Comparison of ENCODE assay signal across 9 mouse cellular contexts in the genomic region with DNA sequence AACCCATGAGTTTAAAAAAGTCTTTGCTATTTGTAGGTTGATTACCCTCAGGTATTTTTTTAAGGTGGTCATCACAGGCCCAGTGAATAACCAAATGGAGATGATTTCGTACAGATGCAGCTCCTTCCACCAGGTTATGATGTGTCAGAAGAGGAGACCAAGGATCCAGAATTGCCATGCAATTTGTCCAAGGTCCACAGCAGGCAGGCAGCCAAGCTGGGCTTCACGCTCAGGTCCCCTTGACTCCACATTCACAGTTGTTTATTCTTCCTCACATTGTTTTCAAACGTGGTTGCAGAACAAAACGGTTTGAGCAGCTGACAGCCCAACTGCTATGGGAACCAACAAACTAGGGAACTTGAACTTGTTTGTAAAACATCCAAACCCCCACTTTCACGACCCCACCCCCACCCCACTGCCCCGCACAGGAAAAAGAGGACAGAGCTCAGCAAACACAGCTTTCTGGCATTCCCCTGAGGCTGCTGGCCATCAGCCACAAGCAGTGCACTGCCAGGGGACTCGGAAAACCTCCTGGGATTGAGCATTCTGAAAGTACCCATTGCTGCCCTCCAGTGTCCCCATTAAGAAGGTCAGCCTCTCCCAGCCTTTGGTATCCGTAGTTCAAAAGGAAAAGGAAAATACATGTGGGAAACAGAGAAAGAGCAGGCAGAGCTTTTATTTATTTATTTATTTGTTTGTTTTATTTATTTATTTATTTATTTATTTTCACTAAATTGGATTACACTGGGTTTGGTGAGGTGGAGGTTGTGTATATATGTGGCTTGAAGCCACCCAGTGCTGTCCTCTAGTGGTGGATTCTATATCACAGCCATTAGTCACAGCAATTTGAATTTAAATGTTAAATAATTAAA. TPM values are rescaled to one million over a fixed set of nuclear protein-coding genes. Genes with fewer than 3 reads are reported as not detected.
DNase-seq lines count a peak whose midpoint lies in the region; ATAC-seq and TF ChIP-seq lines count a peak whose summit lies in the region.
"Had no signal": no experiment of that assay in that cellular context is flagged by ENCODE, and none has a peak within 500 bp of the region (broad histone marks: within the 10 kb centered on the region; RNA-seq: fewer than 3 reads in every experiment).

No protein-coding gene starts in this region.

- ATAC-seq in cerebellum, adult (ENCODE audit: insufficient number of reproducible peaks, low FRiP score, low TSS enrichment), result no peak
- ATAC-seq in granulocyte monocyte progenitor cell, adult 5-6 weeks (replicated peaks; ENCODE audit: poor library complexity, severe bottlenecking), result peak; percentile 48; the same call in 1 of the 2 replicates
- peak; percentile 79 for ATAC-seq in midbrain, embryonic 13.5 days

- no peak for TF ChIP-seq CTCF in cerebellum, adult 2 months (IDR thresholded peaks at IDR 0.05; ENCODE audit: borderline replicate concordance, insufficient read depth, low read depth, low read length)

- no peak overlapping the region for H3K27ac ChIP-seq in cerebellum, adult 2 months (ENCODE audit: insufficient read depth, low read length)
- no peak overlapping the region for H3K27ac ChIP-seq in midbrain, embryonic 13.5 days

- H3K9me3 ChIP-seq in midbrain, embryonic 13.5 days, result no peaks in the 10 kb centered on the region

- no peak overlapping the region for H3K4me2 ChIP-seq in midbrain, embryonic 13.5 days (replicated peaks)

- WGBS in cerebellum, adult 2 months, result 23% methylated on average over 8 of the region's 8 CpGs
- WGBS in midbrain, embryonic 13.5 days, result 33% methylated on average over 8 of the region's 8 CpGs

- H3K9ac ChIP-seq in midbrain, embryonic 13.5 days (replicated peaks), result no peak overlapping the region

- H3K4me1 ChIP-seq in cerebellum, adult 2 months (ENCODE audit: control insufficient read depth, insufficient read depth, low read length), result no peaks in the 10 kb centered on the region
- 0 out of 2 replicates have a peak, but pooled peaks cover 6% of the 10 kb centered on the region for H3K4me1 ChIP-seq in midbrain, embryonic 13.5 days (replicated peaks)

- peak; percentile 13 to 22 for DNase-seq in cerebellum, adult 18-20 months
- DNase-seq in 3T3-L1 (ENCODE audit: low read depth, low spot score), result peak; percentile 71
- peak; percentile 37 to 50 for DNase-seq in cerebellum, adult 2 months
- peak; percentile 20 to 52 for DNase-seq in kidney, postnatal 36 days
- no peak for DNase-seq in thymus, postnatal 25 days

- no peak overlapping the region for H3K4me3 ChIP-seq in cerebellum, adult 2 months (replicated peaks; ENCODE audit: insufficient read depth, low read depth, low read length)
- no peak overlapping the region for H3K4me3 ChIP-seq in midbrain, embryonic 13.5 days (replicated peaks)

- H3K27me3 ChIP-seq in cerebellum, adult 2 months (ENCODE audit: control insufficient read depth, insufficient read depth, low read length), result no peaks in the 10 kb centered on the region; the same call in 1 of the 2 replicates
- no peaks in the 10 kb centered on the region for H3K27me3 ChIP-seq in midbrain, embryonic 13.5 days

- no peak for TF ChIP-seq POLR2A in cerebellum, adult 2 months (IDR thresholded peaks at IDR 0.05; ENCODE audit: borderline replicate concordance, insufficient read depth, low read length)

- H3K36me3 ChIP-seq in midbrain, embryonic 13.5 days, result no peaks in the 10 kb centered on the region

RNA-seq across cellular contexts. Expression of gene Cdh5, which starts 24.6 kb away (rescaled TPM):
- 9.9 and 10.3 TPM in 2 replicates for polyA plus RNA-seq in cerebellum, adult 2 months (2012; rRNA removed)
- 0.41 TPM in 1 of 2 replicates, not detected in the other for total RNA-seq in granulocyte monocyte progenitor cell, adult 5-6 weeks (2014; fragmentation: Nextera tagmentation)
- not detected in 2 replicates for total RNA-seq in granulocyte monocyte progenitor cell, adult 5-6 weeks (2017)
- polyA plus RNA-seq in midbrain, embryonic 13.5 days (2015; fragmentation: Nextera tagmentation; extraction: Ambion mirVana), result 12.8 TPM in 2 replicates
- total RNA-seq: hematopoietic stem cell, adult 5-6 weeks had no signal
